Comparison of ENCODE assay signal across 8 mouse cellular contexts in genomic region chr5:19909664-19910063, GRCm38 (mm10).
DNase-seq lines count a peak whose midpoint lies in the region; ATAC-seq and TF ChIP-seq lines count a peak whose summit lies in the region.
"Had no signal": no experiment of that assay in that cellular context is flagged by ENCODE, and none has a peak within 500 bp of the region (broad histone marks: within the 10 kb centered on the region; RNA-seq: fewer than 3 reads in every experiment).

No protein-coding gene starts in this region.

- no peaks in the 10 kb centered on the region for H3K9me3 ChIP-seq in embryonic facial prominence, embryonic 11.5 days (replicated peaks; ENCODE audit: control insufficient read depth, low read length)
- no peaks in the 10 kb centered on the region for H3K9me3 ChIP-seq in hindbrain, embryonic 14.5 days (ENCODE audit: control insufficient read depth, low read length)
- no peaks in the 10 kb centered on the region for H3K9me3 ChIP-seq in midbrain, embryonic 14.5 days (ENCODE audit: control insufficient read depth, low read length)

- TF ChIP-seq CTCF in brain, embryonic 14.5 days (IDR thresholded peaks at IDR 0.05; ENCODE audit: borderline replicate concordance, extremely low read depth, insufficient read depth, insufficient read length): no peak

- TF ChIP-seq POLR2A in brain, embryonic 14.5 days (IDR thresholded peaks at IDR 0.05; ENCODE audit: borderline replicate concordance, extremely low read depth, insufficient read depth, insufficient read length, poor library complexity, severe bottlenecking): no peak

- peak overlapping the region; percentile 72; the same call in 1 of the 2 replicates for H3K4me2 ChIP-seq in embryonic facial prominence, embryonic 11.5 days (ENCODE audit: low read depth, low read length)
- H3K4me2 ChIP-seq in hindbrain, embryonic 14.5 days (replicated peaks): peak overlapping the region; percentile 60
- peak overlapping the region; percentile 54 for H3K4me2 ChIP-seq in midbrain, embryonic 14.5 days (ENCODE audit: low read length)

- H3K9ac ChIP-seq in embryonic facial prominence, embryonic 11.5 days (replicated peaks; ENCODE audit: low read length): no peak overlapping the region
- H3K9ac ChIP-seq in hindbrain, embryonic 14.5 days: peak overlapping the region; percentile 86
- peak overlapping the region; percentile 72 for H3K9ac ChIP-seq in midbrain, embryonic 14.5 days (replicated peaks; ENCODE audit: low read length)

- WGBS in embryonic facial prominence, embryonic 11.5 days: 65% methylated on average over 7 of the region's 7 CpGs
- WGBS in hindbrain, embryonic 14.5 days: 45% methylated on average over 7 of the region's 7 CpGs
- 52% methylated on average over 7 of the region's 7 CpGs for WGBS in midbrain, embryonic 14.5 days

- peak overlapping the region; percentile 41; the same call in 1 of the 2 replicates for H3K4me3 ChIP-seq in embryonic facial prominence, embryonic 11.5 days (ENCODE audit: low read depth, low read length)
- H3K4me3 ChIP-seq in hindbrain, embryonic 14.5 days (replicated peaks; ENCODE audit: low read length): peak overlapping the region; percentile 72
- H3K4me3 ChIP-seq in midbrain, embryonic 14.5 days (replicated peaks; ENCODE audit: low read depth, low read length): peak overlapping the region; percentile 56

- H3K27me3 ChIP-seq in embryonic facial prominence, embryonic 11.5 days (ENCODE audit: control insufficient read depth, insufficient read depth, low read length): no peaks in the 10 kb centered on the region
- H3K27me3 ChIP-seq in hindbrain, embryonic 14.5 days (ENCODE audit: control insufficient read depth, insufficient read depth, low read length): no peaks in the 10 kb centered on the region
- H3K27me3 ChIP-seq in midbrain, embryonic 14.5 days (ENCODE audit: control insufficient read depth, insufficient read depth, low read length): no peaks in the 10 kb centered on the region

- H3K4me1 ChIP-seq in embryonic facial prominence, embryonic 11.5 days (ENCODE audit: control insufficient read depth, insufficient read depth, low read length): no peaks in the 10 kb centered on the region
- peaks cover 12% of the 10 kb centered on the region; the same call in 1 of the 2 replicates for H3K4me1 ChIP-seq in hindbrain, embryonic 14.5 days (replicated peaks; ENCODE audit: control insufficient read depth, insufficient read depth, low read length)
- H3K4me1 ChIP-seq in midbrain, embryonic 14.5 days (ENCODE audit: control insufficient read depth, insufficient read depth, low read length): 0 out of 2 replicates have a peak, but pooled peaks cover 5% of the 10 kb centered on the region

- H3K27ac ChIP-seq in embryonic facial prominence, embryonic 11.5 days (replicated peaks; ENCODE audit: low read depth, low read length): no peak overlapping the region
- H3K27ac ChIP-seq in hindbrain, embryonic 14.5 days: peak overlapping the region; percentile 85
- peak overlapping the region; percentile 86 for H3K27ac ChIP-seq in midbrain, embryonic 14.5 days (replicated peaks; ENCODE audit: low read depth, low read length)

- no peaks in the 10 kb centered on the region for H3K36me3 ChIP-seq in embryonic facial prominence, embryonic 11.5 days (replicated peaks; ENCODE audit: control insufficient read depth, insufficient read depth, low read depth, low read length)
- H3K36me3 ChIP-seq in hindbrain, embryonic 14.5 days (replicated peaks; ENCODE audit: control insufficient read depth, insufficient read depth): no peaks in the 10 kb centered on the region
- no peaks in the 10 kb centered on the region for H3K36me3 ChIP-seq in midbrain, embryonic 14.5 days (ENCODE audit: control insufficient read depth, insufficient read depth, low read length)

- DNase-seq in brain, embryonic 14.5 days (ENCODE audit: low read depth): peak; percentile 45
- no peak for DNase-seq in embryonic facial prominence, embryonic 11.5 days (ENCODE audit: low spot score)
- peak; percentile 26 for DNase-seq in hindbrain, embryonic 14.5 days (ENCODE audit: low spot score)
- DNase-seq in midbrain, embryonic 14.5 days: peak; percentile 40
- no peak for DNase-seq in spleen, postnatal 14 days (ENCODE audit: low spot score in 2 of 2)
- no peak for DNase-seq in testis, postnatal 10 days (ENCODE audit: low spot score)
- DNase-seq in urinary bladder, postnatal 14 days (ENCODE audit: low spot score): no peak
- DNase-seq: gastrocnemius, postnatal 36 days had no signal

- ATAC-seq in embryonic facial prominence, embryonic 11.5 days (replicated peaks; ENCODE audit: insufficient number of reproducible peaks, low FRiP score, low TSS enrichment, low read depth): no peak; the same call in 1 of the 2 replicates
- ATAC-seq in hindbrain, embryonic 14.5 days (ENCODE audit: low FRiP score): 0 out of 2 replicates have a peak, but pooled peaks have one; percentile 25
- ATAC-seq in midbrain, embryonic 14.5 days (ENCODE audit: low FRiP score, low TSS enrichment): 0 out of 2 replicates have a peak, but pooled peaks have one; percentile 28

Comparison
In these comparisons a context has a peak if more than half of its experiments do, and no peak if none do; other contexts are left out.
1. DNase-seq: peak in brain, embryonic 14.5 days (single experiment), hindbrain, embryonic 14.5 days (single experiment) and midbrain, embryonic 14.5 days (single experiment); none in embryonic facial prominence, embryonic 11.5 days (single experiment), spleen, postnatal 14 days (0 of 2), testis, postnatal 10 days (single experiment) and urinary bladder, postnatal 14 days (single experiment).
2. Peak in every context shown above with its lines, with median percentiles within 50 percentile points of each other: H3K4me2 ChIP-seq and H3K4me3 ChIP-seq.